Mouse (Mus musculus) heart, adult 2 months (tissue): ENCODE measurements at regions not wholly inside any gene's neighbourhood (a gene's known extent, or its start where the extent isn't known, plus 50 kb on each side); places are given as distances from the start of the nearest gene placed in this dataset.

ENCODE experiments used
- DNase-seq, 2 experiments: peaks; one replicate each; pipeline ENCODE4 v3.0.0; 2021
- H3K27ac ChIP-seq: fragments of 200-600 bp; 2 replicates; pipeline ENCODE4 v1.8.1; 2022
- H3K27me3 ChIP-seq: fragments of 200-500 bp; 2 replicates; pipeline ENCODE4 v1.6.1; 2012; ENCODE audit warnings: mild to moderate bottlenecking, low read length, inconsistent platforms, mixed read lengths; ENCODE audit not compliant: control insufficient read depth, insufficient read depth
- H3K36me3 ChIP-seq: fragments of 200-500 bp; 2 replicates; pipeline ENCODE4 v1.6.1; 2012; ENCODE audit warnings: low read length, inconsistent platforms; ENCODE audit not compliant: control insufficient read depth, insufficient read depth
- H3K4me1 ChIP-seq: fragments of 200-500 bp; 2 replicates; pipeline ENCODE4 v1.6.1; 2011; ENCODE audit warnings: low read length; ENCODE audit not compliant: control insufficient read depth, insufficient read depth
- H3K4me3 ChIP-seq: fragments of 200-600 bp; 2 replicates; pipeline ENCODE4 v1.8.1; 2022
- H3K79me2 ChIP-seq: fragments of 200-500 bp; replicated peaks from 2 replicates; pipeline ENCODE4 v1.6.1; 2012; ENCODE audit warnings: mild to moderate bottlenecking, inconsistent platforms, low read length, moderate library complexity, mixed read lengths; ENCODE audit not compliant: control insufficient read depth, insufficient read depth
- H3K9ac ChIP-seq: fragments of 200-500 bp; 2 replicates; pipeline ENCODE4 v1.6.1; 2012; ENCODE audit warnings: low read depth, mild to moderate bottlenecking, control low read depth, inconsistent platforms, low read length, mixed read lengths
- CTCF ChIP-seq: fragments of 200-600 bp; IDR thresholded peaks from 2 replicates; pipeline ENCODE4 v1.8.1; 2022; ENCODE audit warnings: antibody characterized with exemption, mild to moderate bottlenecking, moderate library complexity
- EP300 ChIP-seq: fragments of 200-500 bp; IDR thresholded peaks from 2 replicates; pipeline ENCODE4 v1.6.1; 2011; ENCODE audit warnings: low read depth, low read length, control low read depth; ENCODE audit not compliant: insufficient read depth
- POLR2A ChIP-seq: fragments of 200-500 bp; IDR thresholded peaks from 2 replicates; pipeline ENCODE4 v1.6.1; 2011; ENCODE audit warnings: mild to moderate bottlenecking, low read depth, low read length, control low read depth; ENCODE audit not compliant: insufficient read depth
- WGBS: fragments of 180-500 bp; shearing (Covaris S2); methylation state at CpG from one replicate; pipeline ENCODE4 v1.1.7; 2018; 5-methylcytosine and 5-hydroxymethylcytosine counted together
- intact Hi-C: fragments of 180-260 bp; cut with DNase I; formaldehyde crosslinking; loops from one replicate; pipeline ENCODE4 v1.15.1; 2025

DNA sequence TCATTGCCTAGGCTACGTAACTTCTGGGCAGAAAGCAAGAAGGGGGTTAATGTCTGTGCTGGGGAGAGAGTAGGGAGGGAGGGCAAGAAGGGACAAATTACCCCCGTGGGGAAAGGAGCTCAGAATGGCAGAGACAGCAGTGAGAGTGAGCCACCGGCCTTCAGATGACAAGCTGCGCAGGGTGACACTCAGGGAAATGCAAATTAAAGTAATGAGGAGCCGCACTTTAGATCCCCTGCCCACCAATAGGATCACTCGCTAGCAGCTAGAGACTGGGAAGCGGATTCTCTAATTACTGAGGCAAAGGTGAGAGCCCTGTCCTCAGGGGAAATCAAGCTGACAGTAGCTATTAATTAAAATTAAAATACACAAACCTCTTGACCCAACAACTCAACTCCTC is 202.5 kb downstream of the Arhgef10l start:
- H3K4me1 ChIP-seq: no peaks in the 10 kb centered on the region
- no peak overlapping the region for H3K4me3 ChIP-seq
- TF ChIP-seq EP300: no peak
- no peak for TF ChIP-seq POLR2A
- intact Hi-C loops: no loop called here
- no peak overlapping the region for H3K27ac ChIP-seq
- no peak for DNase-seq
- no peak overlapping the region for H3K9ac ChIP-seq
- WGBS: 48% methylated on average over 7 of the region's 7 CpGs
- no peaks in the 10 kb centered on the region for H3K79me2 ChIP-seq
- no peaks in the 10 kb centered on the region for H3K27me3 ChIP-seq
- no peaks in the 10 kb centered on the region for H3K36me3 ChIP-seq

DNA sequence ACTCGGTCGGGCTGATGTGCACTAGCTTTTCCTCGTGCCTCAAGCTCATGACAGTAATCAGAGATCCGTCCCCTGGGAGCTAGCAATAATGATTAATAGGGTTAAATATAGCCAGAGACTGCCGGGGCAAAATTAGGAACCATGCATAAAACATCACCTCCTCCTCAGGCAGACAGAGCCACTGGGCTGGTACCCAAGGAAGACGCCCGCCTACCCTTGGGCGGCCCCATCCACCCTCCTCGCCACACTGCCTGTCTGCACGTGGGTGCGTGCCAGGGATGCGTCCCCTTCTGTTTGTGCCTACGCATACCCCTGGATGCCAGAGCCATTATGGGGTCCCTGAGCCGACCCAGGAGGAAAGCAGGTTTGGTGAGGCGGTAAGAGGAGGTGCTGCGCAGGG is 204.5 kb downstream of the Arhgef10l start:
- Histone ChIP-seq H3K27ac (no peak overlapping the region), H3K9ac (no peak overlapping the region), H3K27me3 (no peaks in the 10 kb centered on the region), H3K4me3 (no peak overlapping the region), H3K79me2 (no peaks in the 10 kb centered on the region), H3K4me1 (no peaks in the 10 kb centered on the region), H3K36me3 (no peaks in the 10 kb centered on the region)
- DNase-seq: no peak
- WGBS: 85% methylated on average over 16 of the region's 16 CpGs
- intact Hi-C loops: no loop called here
- TF ChIP-seq EP300: no peak
- TF ChIP-seq POLR2A: no peak
- TF ChIP-seq CTCF: no peak

GRCm38 (mm10) chr4:140449062-140449461 is 202.5 kb upstream of the Igsf21 start:
- 82% methylated on average over 10 of the region's 10 CpGs for WGBS
- DNase-seq: no peak
- Histone ChIP-seq H3K4me3 (no peak overlapping the region), H3K27me3 (no peaks in the 10 kb centered on the region), H3K9ac (no peak overlapping the region), H3K4me1 (no peaks in the 10 kb centered on the region), H3K79me2 (no peaks in the 10 kb centered on the region), H3K36me3 (no peaks in the 10 kb centered on the region), H3K27ac (no peak overlapping the region)
- TF ChIP-seq CTCF (no peak), POLR2A (no peak), EP300 (no peak)
- intact Hi-C loops: no loop called here

GRCm38 (mm10) chr4:140446455-140446854 is 199.9 kb upstream of the Igsf21 start:
- H3K79me2 ChIP-seq: no peaks in the 10 kb centered on the region
- intact Hi-C loops: no loop called here
- TF ChIP-seq CTCF: no peak
- no peak for TF ChIP-seq EP300
- TF ChIP-seq POLR2A: no peak
- H3K4me3 ChIP-seq: no peak overlapping the region
- 86% methylated on average over 6 of the region's 6 CpGs for WGBS
- H3K9ac ChIP-seq: no peak overlapping the region
- no peaks in the 10 kb centered on the region for H3K36me3 ChIP-seq
- H3K27ac ChIP-seq: no peak overlapping the region
- no peak for DNase-seq
- H3K4me1 ChIP-seq: no peaks in the 10 kb centered on the region
- H3K27me3 ChIP-seq: no peaks in the 10 kb centered on the region

GRCm38 (mm10) chr4:140445931-140446330 is 199.3 kb upstream of the Igsf21 start:
- Histone ChIP-seq H3K27ac (no peak overlapping the region), H3K27me3 (no peaks in the 10 kb centered on the region), H3K79me2 (no peaks in the 10 kb centered on the region), H3K9ac (no peak overlapping the region), H3K36me3 (no peaks in the 10 kb centered on the region), H3K4me3 (no peak overlapping the region), H3K4me1 (no peaks in the 10 kb centered on the region)
- intact Hi-C loops: no loop called here
- 66% methylated on average over 5 of the region's 5 CpGs for WGBS
- DNase-seq: no peak
- TF ChIP-seq EP300: no peak
- no peak for TF ChIP-seq POLR2A
- no peak for TF ChIP-seq CTCF

DNA sequence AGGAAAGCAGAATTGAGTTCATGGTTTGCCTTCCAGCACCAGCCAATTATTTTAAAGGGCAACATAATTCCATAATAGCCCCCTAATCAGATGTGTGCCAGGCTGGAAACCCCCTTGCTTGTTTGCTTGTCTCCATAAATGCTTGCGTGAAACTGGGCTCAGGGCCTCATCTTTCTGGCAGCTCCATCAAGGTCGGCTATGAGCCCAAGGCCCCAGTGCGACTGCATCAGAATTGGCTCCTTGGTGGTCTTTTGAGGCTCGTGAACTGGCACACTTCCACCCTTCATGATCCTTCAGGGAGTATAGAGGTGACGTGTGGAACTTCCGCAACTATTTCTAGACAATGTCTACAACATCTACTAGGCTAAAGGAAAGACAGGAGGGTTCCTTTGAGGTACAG is 196.6 kb upstream of the Igsf21 start:
- Histone ChIP-seq H3K9ac (no peak overlapping the region), H3K4me3 (no peak overlapping the region), H3K79me2 (no peaks in the 10 kb centered on the region), H3K27me3 (no peaks in the 10 kb centered on the region), H3K4me1 (no peaks in the 10 kb centered on the region), H3K27ac (no peak overlapping the region), H3K36me3 (no peaks in the 10 kb centered on the region)
- WGBS: 72% methylated on average over 6 of the region's 6 CpGs
- TF ChIP-seq CTCF (no peak), EP300 (no peak), POLR2A (no peak)
- intact Hi-C loops: no loop called here
- no peak for DNase-seq

GRCm38 (mm10) chr4:140441805-140442204 is 195.2 kb upstream of the Igsf21 start:
- H3K4me1 ChIP-seq: no peaks in the 10 kb centered on the region
- DNase-seq: no peak
- 73% methylated on average over 8 of the region's 8 CpGs for WGBS
- H3K79me2 ChIP-seq: no peaks in the 10 kb centered on the region
- no peak overlapping the region for H3K4me3 ChIP-seq
- no peak overlapping the region for H3K9ac ChIP-seq
- intact Hi-C loops: no loop called here
- H3K27ac ChIP-seq: no peak overlapping the region
- no peaks in the 10 kb centered on the region for H3K36me3 ChIP-seq
- TF ChIP-seq EP300 (no peak), CTCF (no peak), POLR2A (no peak)
- no peaks in the 10 kb centered on the region for H3K27me3 ChIP-seq
